Mouse (Mus musculus) gastrocnemius, postnatal 36 days (tissue): ENCODE results near the gene Scgb1b3. TPM values are rescaled to one million over a fixed set of nuclear protein-coding genes. Genes with fewer than 3 reads are reported as not detected.

Experiments used
- DNase-seq, 2 experiments: peaks; one replicate each; pipeline ENCODE4 v3.0.0; 2022
- intact Hi-C: fragments of 180-260 bp; cut with DNase I; formaldehyde crosslinking; loops from one replicate; pipeline ENCODE4 v1.15.1; 2025
- long read RNA-seq, 2 experiments: library from polyadenylated mRNA; stranded (forward); transcript quantifications; one replicate each; pipeline ENCODE4 v2.0.0; 2021
- total RNA-seq, 2 experiments: library from RNA; stranded (reverse); gene quantifications; 2 replicates each; pipeline ENCODE4 v1.2.3; 2021

Scgb1b3 gene
- not detected for total RNA-seq
- long read RNA-seq, experiment 1: 0 reads
- long read RNA-seq, experiment 2: 0 reads

- intact Hi-C loops: no loop called here
- no peak for DNase-seq
These were observed at the start of gene Scgb1b3 for GRCm38 (mm10) chr7:31375292-31375691. Scgb1b3 (plus strand) TSS chr7:31375592.

- intact Hi-C loops: no loop called here
- DNase-seq: no peak
These were observed 13.3 kb upstream of the Scgb1b3 start, which contains the start of gene Scgb2b3 for GRCm38 (mm10) chr7:31362022-31362560. Scgb2b3 (minus strand) TSS chr7:31362072.

Other genes with a start within 250 kb of the Scgb1b3 start
- 100 to 1,000 TPM; 835 to 915 TPM for gene Scn1b, start 248.6 kb upstream of the Scgb1b3 start, total RNA-seq
- gene Gramd1a, start 219.7 kb upstream of the Scgb1b3 start, total RNA-seq: 10 to 100 TPM; 36.2 to 45.2 TPM
- not detected for gene Scgb2b2, start 85.1 kb upstream of the Scgb1b3 start, total RNA-seq
- not detected for gene Scgb1b2, start 83.8 kb upstream of the Scgb1b3 start, total RNA-seq
- not detected for gene Scgb2b3, start 13.5 kb upstream of the Scgb1b3 start, total RNA-seq